Mouse (Mus musculus): Measurements from ENCODE around the gene Wdr19.

GRCm38 (mm10) chr5:65175918-65176484 is 23.5 kb upstream of the Wdr19 start:
- TF ChIP-seq CTCF (conservative IDR thresholded peaks at IDR 0.05; ENCODE audit: insufficient read depth, insufficient read length, low read depth, low read length) (no peak), POLR2A (IDR thresholded peaks at IDR 0.05; ENCODE audit: low read depth, low read length) (no peak)
